ENCODE assay signal across 28 mouse cellular contexts in the genomic region with DNA sequence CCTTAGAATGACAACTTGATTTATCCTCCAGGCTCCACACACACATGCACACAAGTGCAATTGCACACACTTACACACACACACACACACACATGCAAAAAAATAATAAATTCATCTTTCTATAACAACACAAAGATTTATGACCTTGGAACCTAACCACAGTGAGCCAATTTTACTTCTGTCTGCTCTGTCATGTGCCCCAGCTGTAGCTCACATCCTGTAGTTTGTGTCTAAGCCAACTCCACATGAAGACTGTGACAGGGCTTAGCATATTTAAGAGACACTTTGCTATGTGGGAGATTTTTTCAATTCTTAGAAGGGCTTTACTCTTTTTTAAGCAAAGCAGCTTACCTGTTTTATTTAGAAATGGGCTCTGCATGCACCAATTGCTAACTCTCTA. TPM values are rescaled to one million over a fixed set of nuclear protein-coding genes. Genes with fewer than 3 reads are reported as not detected.
"Had no signal": no experiment of that assay in that cellular context is flagged by ENCODE, and none has a peak within 500 bp of the region (broad histone marks: within the 10 kb centered on the region; RNA-seq: fewer than 3 reads in every experiment).

No protein-coding gene starts in this region.

- H3K27ac ChIP-seq: kidney, embryonic 15.5 days; limb, embryonic 12.5 days; limb, embryonic 15.5 days; liver, embryonic 14.5 days; midbrain, embryonic 12.5 days; neural tube, embryonic 13.5 days; stomach, embryonic 15.5 days had no signal

- H3K4me3 ChIP-seq: kidney, embryonic 15.5 days; limb, embryonic 12.5 days; limb, embryonic 15.5 days; midbrain, embryonic 12.5 days; myocyte; neural tube, embryonic 13.5 days; stomach, embryonic 15.5 days had no signal

- H3K4me1 ChIP-seq: kidney, embryonic 15.5 days; limb, embryonic 12.5 days; limb, embryonic 15.5 days; midbrain, embryonic 12.5 days; neural tube, embryonic 13.5 days; stomach, embryonic 15.5 days had no signal

- H3K36me3 ChIP-seq: kidney, embryonic 15.5 days; limb, embryonic 12.5 days; limb, embryonic 15.5 days; midbrain, embryonic 12.5 days; neural tube, embryonic 13.5 days; stomach, embryonic 15.5 days had no signal

- H3K9ac ChIP-seq: kidney, embryonic 15.5 days; limb, embryonic 12.5 days; limb, embryonic 15.5 days; liver, embryonic 14.5 days; liver, postnatal 0 days; midbrain, embryonic 12.5 days; neural tube, embryonic 13.5 days; stomach, embryonic 15.5 days had no signal

- H3K4me2 ChIP-seq: kidney, embryonic 15.5 days; limb, embryonic 12.5 days; limb, embryonic 15.5 days; liver, embryonic 11.5 days; midbrain, embryonic 12.5 days; neural tube, embryonic 13.5 days; stomach, embryonic 15.5 days had no signal

- DNase-seq: left cerebral cortex, postnatal 4 days; liver, postnatal 0 days; lung, postnatal 14 days; lung, postnatal 4 days; retina, postnatal 1 day; right cerebral cortex, postnatal 25 days; spleen, adult 18-20 months; thymus, postnatal 25 days had no signal

- H3K9me3 ChIP-seq: kidney, embryonic 15.5 days; limb, embryonic 12.5 days; limb, embryonic 15.5 days; midbrain, embryonic 12.5 days; neural tube, embryonic 13.5 days; stomach, embryonic 15.5 days had no signal

- ATAC-seq: intestine, postnatal 0 days; liver, postnatal 0 days; midbrain, embryonic 16.5 days had no signal

- H3K27me3 ChIP-seq: kidney, embryonic 15.5 days; limb, embryonic 12.5 days; limb, embryonic 15.5 days; midbrain, embryonic 12.5 days; neural tube, embryonic 13.5 days; stomach, embryonic 15.5 days had no signal

RNA-seq across cellular contexts. Expression of gene Gm21962, which starts 20.2 kb away (rescaled TPM):
- total RNA-seq: layer of hippocampus, adult 8-10 months; layer of hippocampus, postnatal 14 days; left cerebral cortex, adult 8-10 months; left cerebral cortex, postnatal 14 days; left cerebral cortex, postnatal 4 days; megakaryocyte-erythroid progenitor cell, adult 5-6 weeks; neutrophil, adult 5-6 weeks had no signal
- polyA plus RNA-seq: intestine, embryonic 14.5 days; intestine, postnatal 0 days; kidney, embryonic 15.5 days; limb, embryonic 12.5 days; limb, embryonic 15.5 days; liver, embryonic 11.5 days; liver, embryonic 14.5 days; liver, postnatal 0 days; lung, embryonic 16.5 days; midbrain, embryonic 12.5 days; midbrain, embryonic 16.5 days; myocyte; neural tube, embryonic 13.5 days; stomach, embryonic 15.5 days; thymus, postnatal 0 days had no signal
